Mouse (Mus musculus) heart, embryonic 13.5 days (tissue): ENCODE results near the gene Jagn1. TPM values are rescaled to one million over a fixed set of nuclear protein-coding genes. Genes with fewer than 3 reads are reported as not detected.
A peak's percentile ranks its signal among the peaks of the same experiment; 100 is the strongest.

ENCODE experiments used
- ATAC-seq: fragments of 200-750 bp; cut with Nextera tagmentation; 2 replicates; pipeline ENCODE4 v1.8.0; 2017; ENCODE audit warnings: moderate TSS enrichment; ENCODE audit not compliant: insufficient number of reproducible peaks, low FRiP score, low TSS enrichment; ENCODE audit errors: extremely low read depth
- H3K27ac ChIP-seq: fragments of 300-500 bp; sonication (generic); replicated peaks from 2 replicates; pipeline ENCODE4 v1.5.1; 2015; ENCODE audit warnings: moderate library complexity, mild to moderate bottlenecking, inconsistent platforms
- H3K27me3 ChIP-seq: fragments of 300-500 bp; sonication (generic); replicated peaks from 2 replicates; pipeline ENCODE4 v1.6.1; 2015; ENCODE audit warnings: mild to moderate bottlenecking, inconsistent platforms
- H3K36me3 ChIP-seq: fragments of 300-500 bp; sonication (generic); 2 replicates; pipeline ENCODE4 v1.6.1; 2015; ENCODE audit warnings: mild to moderate bottlenecking, inconsistent platforms
- H3K4me1 ChIP-seq: fragments of 300-500 bp; sonication (generic); 2 replicates; pipeline ENCODE4 v1.6.1; 2015; ENCODE audit warnings: inconsistent platforms
- H3K4me2 ChIP-seq: fragments of 300-500 bp; sonication (generic); 2 replicates; pipeline ENCODE4 v1.6.1; 2015; ENCODE audit warnings: inconsistent platforms, mild to moderate bottlenecking, moderate library complexity
- H3K4me3 ChIP-seq: fragments of 300-500 bp; sonication (generic); 2 replicates; pipeline ENCODE4 v1.5.1; 2015; ENCODE audit warnings: moderate library complexity, mild to moderate bottlenecking, inconsistent platforms
- H3K9ac ChIP-seq: fragments of 300-500 bp; sonication (generic); 2 replicates; pipeline ENCODE4 v1.6.1; 2015; ENCODE audit warnings: inconsistent platforms, mild to moderate bottlenecking, moderate library complexity
- H3K9me3 ChIP-seq: fragments of 300-500 bp; sonication (generic); 2 replicates; pipeline ENCODE4 v1.6.1; 2016; ENCODE audit warnings: inconsistent platforms
- WGBS: fragments of 180-500 bp; shearing (Covaris S2); methylation state at CpG from one replicate; pipeline ENCODE4 v1.1.7; 2015; ENCODE audit warnings: mixed read lengths; 5-methylcytosine and 5-hydroxymethylcytosine counted together
- microRNA-seq: library from miRNA; unstranded; fragments of <30 nt; microRNA quantifications from one replicate; pipeline ENCODE4, GENCODE M21; 2016
- polyA plus RNA-seq: library from polyadenylated mRNA; unstranded; fragments of >200 nt; fragmentation: Nextera tagmentation; extraction: Ambion mirVana; gene quantifications from 2 replicates; pipeline ENCODE4 v1.2.1, GENCODE M21; 2015

The Jagn1 gene
- polyA plus RNA-seq, 1 experiment from 2014 or later = 59.5 TPM

DNA sequence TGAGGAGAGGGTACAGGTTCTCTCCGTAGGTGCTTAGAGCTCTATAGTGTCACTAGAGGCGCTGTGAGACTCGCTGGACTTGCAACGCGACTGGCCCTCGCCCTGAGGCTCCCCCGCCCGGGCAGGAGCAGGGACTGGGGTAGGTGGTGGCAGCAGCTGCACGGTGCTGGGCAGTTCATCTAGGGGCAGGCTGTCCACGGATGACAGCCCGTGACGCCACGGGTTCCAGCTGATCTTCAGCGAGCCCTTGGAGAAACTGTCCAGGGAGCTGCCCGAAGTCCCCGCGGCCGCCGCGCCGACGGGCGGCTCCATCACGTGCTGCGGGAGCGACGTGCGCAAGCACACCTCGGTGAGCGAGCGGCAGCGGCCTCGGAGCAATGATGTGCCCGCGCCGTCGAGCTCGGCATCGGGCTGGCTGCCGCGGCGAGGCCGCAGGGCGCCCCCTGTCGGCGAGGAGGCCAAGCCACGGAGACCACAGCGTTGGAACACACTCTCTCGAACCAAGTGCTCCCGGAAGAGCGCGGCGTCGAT, 52.0 kb downstream of the Jagn1 start:
- peak overlapping the region; percentile 64 for H3K27ac ChIP-seq
- H3K4me1 ChIP-seq = peaks cover 18% of the 10 kb centered on the region
- peak overlapping the region; percentile 79 for H3K4me2 ChIP-seq
- peaks cover 38% of the 10 kb centered on the region for H3K36me3 ChIP-seq
- peaks cover 46% of the 10 kb centered on the region for H3K27me3 ChIP-seq
- H3K4me3 ChIP-seq = peak overlapping the region; percentile 56
- peak overlapping the region; percentile 78 for H3K9ac ChIP-seq
- WGBS = 1% methylated on average over 54 of the region's 54 CpGs
- H3K9me3 ChIP-seq = no peaks in the 10 kb centered on the region
- peak; percentile 72 for ATAC-seq

- peaks cover 30% of the 10 kb centered on the region for H3K36me3 ChIP-seq
- H3K4me2 ChIP-seq = peak overlapping the region; percentile 79
- H3K27ac ChIP-seq = no peak overlapping the region
- peaks cover 55% of the 10 kb centered on the region for H3K27me3 ChIP-seq
- ATAC-seq = no peak
- H3K9ac ChIP-seq = peak overlapping the region; percentile 78
- peak overlapping the region; percentile 56 for H3K4me3 ChIP-seq
- no peaks in the 10 kb centered on the region for H3K9me3 ChIP-seq
- H3K4me1 ChIP-seq = peaks cover 18% of the 10 kb centered on the region
- WGBS = 22% methylated on average over 28 of the region's 28 CpGs
Observed at GRCm38 (mm10) chr6:113495071-113495675, 52.8 kb downstream of the Jagn1 start.

Small RNAs within 50 kb of the gene (microRNA-seq; reads per million reads assigned to microRNA genes)
- gene Gm24387 = not detected

Other genes with a start within 250 kb of the Jagn1 start
- 0.36 and 0.62 TPM in 2 replicates for gene Lhfpl4, start 247.2 kb upstream of the Jagn1 start, polyA plus RNA-seq
- gene Mtmr14, start 204.7 kb upstream of the Jagn1 start, polyA plus RNA-seq = 23.5 and 23.6 TPM in 2 replicates
- 0.22 TPM in 1 of 2 replicates, not detected in the other for gene Cpne9, start 160.3 kb upstream of the Jagn1 start, polyA plus RNA-seq
- gene Brpf1, start 135.4 kb upstream of the Jagn1 start, polyA plus RNA-seq = 11.1 and 11.6 TPM in 2 replicates
- gene Ogg1, start 115.6 kb upstream of the Jagn1 start, polyA plus RNA-seq = 9.5 and 11.6 TPM in 2 replicates
- 109 and 115 TPM in 2 replicates for gene Camk1, start 98.6 kb upstream of the Jagn1 start, polyA plus RNA-seq
- gene Tada3, start 64.7 kb upstream of the Jagn1 start, polyA plus RNA-seq = 39.6 and 41.5 TPM in 2 replicates
- gene Arpc4, start 64.5 kb upstream of the Jagn1 start, polyA plus RNA-seq = 264 and 283 TPM in 2 replicates
- 1.7 and 2.0 TPM in 2 replicates for gene Ttll3, start 53.3 kb upstream of the Jagn1 start, polyA plus RNA-seq
- gene Rpusd3, start 23.2 kb upstream of the Jagn1 start, polyA plus RNA-seq = 13.6 and 17.9 TPM in 2 replicates
- gene Cidec, start 6.8 kb upstream of the Jagn1 start, polyA plus RNA-seq = not detected in 2 replicates
- 1.1 and 1.2 TPM in 2 replicates for gene Il17re, start 15.9 kb downstream of the Jagn1 start, polyA plus RNA-seq
- 4.4 and 6.7 TPM in 2 replicates for gene Il17rc, start 28.9 kb downstream of the Jagn1 start, polyA plus RNA-seq
- 37.6 and 46.9 TPM in 2 replicates for gene Creld1, start 40.7 kb downstream of the Jagn1 start, polyA plus RNA-seq
- 0.20 and 0.36 TPM in 2 replicates for gene Prrt3, start 59.4 kb downstream of the Jagn1 start, polyA plus RNA-seq
- gene Emc3, start 89.1 kb downstream of the Jagn1 start, polyA plus RNA-seq = 76.5 and 86.7 TPM in 2 replicates
- gene Fancd2, start 89.1 kb downstream of the Jagn1 start, polyA plus RNA-seq = 7.7 and 8.0 TPM in 2 replicates
- 0.13 TPM in 1 of 2 replicates, not detected in the other for gene Fancd2os, start 158.1 kb downstream of the Jagn1 start, polyA plus RNA-seq
- gene Brk1, start 162.2 kb downstream of the Jagn1 start, polyA plus RNA-seq = 162 and 177 TPM in 2 replicates
- 24.2 and 28.9 TPM in 2 replicates for gene Vhl, start 181.4 kb downstream of the Jagn1 start, polyA plus RNA-seq
- gene Irak2, start 195.9 kb downstream of the Jagn1 start, polyA plus RNA-seq = 5.2 and 6.2 TPM in 2 replicates